Mouse (Mus musculus) heart, postnatal 0 days (tissue): Measurements from ENCODE around the gene Cdk19. TPM values are rescaled to one million over a fixed set of nuclear protein-coding genes. Genes with fewer than 3 reads are reported as not detected.
A peak's percentile ranks its signal among the peaks of the same experiment; 100 is the strongest.

Source experiments
- ATAC-seq: fragments of 200-750 bp; cut with Nextera tagmentation; 2 replicates; pipeline ENCODE4 v1.8.0; 2017; ENCODE audit warnings: low read depth, moderate number of reproducible peaks, moderate library complexity; ENCODE audit not compliant: insufficient read depth
- DNase-seq: peaks from one replicate; pipeline ENCODE4 v3.0.0-alpha.2; 2016; ENCODE audit warnings: low spot score
- H3K27ac ChIP-seq: fragments of 300-500 bp; sonication (generic); 2 replicates; pipeline ENCODE4 v1.5.1; 2014; ENCODE audit warnings: low read depth, mild to moderate bottlenecking
- H3K27me3 ChIP-seq: fragments of 300-500 bp; sonication (generic); 2 replicates; pipeline ENCODE4 v1.6.1; 2014; ENCODE audit warnings: low read length, mixed read lengths; ENCODE audit not compliant: control insufficient read depth, insufficient read depth
- H3K36me3 ChIP-seq: fragments of 300-500 bp; sonication (generic); replicated peaks from 2 replicates; pipeline ENCODE4 v1.6.1; 2014; ENCODE audit warnings: low read length, mixed read lengths; ENCODE audit not compliant: control insufficient read depth, insufficient read depth
- H3K4me1 ChIP-seq: fragments of 300-500 bp; sonication (generic); 2 replicates; pipeline ENCODE4 v1.6.1; 2014; ENCODE audit warnings: antibody characterized with exemption; ENCODE audit not compliant: control insufficient read depth, insufficient read depth
- H3K4me2 ChIP-seq: fragments of 300-500 bp; sonication (generic); 2 replicates; pipeline ENCODE4 v1.6.1; 2014; ENCODE audit warnings: low read depth, mild to moderate bottlenecking, low read length, moderate library complexity
- H3K4me3 ChIP-seq: fragments of 300-500 bp; sonication (generic); 2 replicates; pipeline ENCODE4 v1.5.1; 2014; ENCODE audit warnings: low read depth, low read length
- H3K9ac ChIP-seq: fragments of 300-500 bp; sonication (generic); replicated peaks from 2 replicates; pipeline ENCODE4 v1.6.1; 2014; ENCODE audit warnings: low read depth, low read length, mixed read lengths
- H3K9me3 ChIP-seq: fragments of 300-500 bp; sonication (generic); replicated peaks from 2 replicates; pipeline ENCODE4 v1.6.1; 2016; ENCODE audit warnings: low read length; ENCODE audit not compliant: control insufficient read depth
- CTCF ChIP-seq: IDR thresholded peaks from 2 replicates; pipeline ENCODE4 v1.5.1; 2016; ENCODE audit warnings: antibody characterized with exemption, control low read depth, low read depth
- EP300 ChIP-seq: IDR thresholded peaks from 2 replicates; pipeline ENCODE4 v1.6.1; 2016; ENCODE audit warnings: antibody characterized with exemption, low read depth
- WGBS: fragments of 180-500 bp; shearing (Covaris S2); extraction: QIAGEN DNeasy Blood & Tissue Kit; methylation state at CpG from one replicate; pipeline ENCODE4 v1.1.7; 2014; 5-methylcytosine and 5-hydroxymethylcytosine counted together
- polyA plus RNA-seq: library from polyadenylated mRNA; unstranded; fragments of >200 nt; fragmentation: Nextera tagmentation; extraction: Ambion mirVana; gene quantifications from 2 replicates; pipeline ENCODE4 v1.2.1, GENCODE M21; 2015
- total RNA-seq: library from RNA; depleted of rRNA; stranded (reverse); fragments of >200 nt; gene quantifications from 2 replicates; pipeline ENCODE4 v1.2.3, GENCODE M21; 2014; ENCODE audit warnings: low replicate concordance

Gene Cdk19
- total and polyA plus RNA-seq, 2 experiments from 2014 or later: 3.1 to 11.6 TPM

DNA sequence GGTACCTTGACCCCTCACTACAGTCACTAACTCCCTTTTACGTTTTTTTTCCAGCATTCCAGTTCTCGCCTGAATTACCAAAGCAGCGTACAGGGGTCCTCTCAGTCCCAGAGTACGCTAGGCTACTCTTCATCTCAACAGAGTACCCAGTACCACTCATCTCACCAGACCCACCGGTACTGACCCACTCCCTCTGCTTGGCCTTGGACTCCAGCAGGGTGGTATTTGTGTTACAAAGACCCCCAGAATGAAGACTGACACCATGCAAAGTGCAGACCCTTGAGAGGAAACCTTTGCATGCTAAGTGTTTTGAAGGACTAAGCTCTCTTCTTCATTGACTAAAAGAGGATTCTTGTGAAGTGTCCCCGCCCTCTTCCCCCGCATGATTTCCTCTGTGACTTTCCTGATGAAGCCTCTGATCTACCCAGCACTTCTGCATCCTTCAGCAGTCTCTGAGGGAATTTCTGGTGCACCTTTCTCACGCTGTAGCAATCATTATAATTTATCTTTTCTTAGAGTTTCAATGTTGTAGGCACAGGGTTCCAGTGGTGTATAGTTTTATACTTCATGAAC, 140.3 kb downstream of the Cdk19 start:
- no peak overlapping the region for H3K4me3 ChIP-seq
- no peak overlapping the region for H3K4me2 ChIP-seq
- no peak overlapping the region for H3K27ac ChIP-seq
- peaks cover 17% of the 10 kb centered on the region; the same call in 1 of the 2 replicates for H3K36me3 ChIP-seq
- no peaks in the 10 kb centered on the region for H3K27me3 ChIP-seq
- H3K9me3 ChIP-seq: no peaks in the 10 kb centered on the region
- DNase-seq (no peak), ATAC-seq (no peak)
- TF ChIP-seq EP300 (no peak), CTCF (no peak)
- WGBS: 72% methylated on average over 8 of the region's 8 CpGs
- no peak overlapping the region for H3K9ac ChIP-seq
- H3K4me1 ChIP-seq: no peaks in the 10 kb centered on the region

DNA sequence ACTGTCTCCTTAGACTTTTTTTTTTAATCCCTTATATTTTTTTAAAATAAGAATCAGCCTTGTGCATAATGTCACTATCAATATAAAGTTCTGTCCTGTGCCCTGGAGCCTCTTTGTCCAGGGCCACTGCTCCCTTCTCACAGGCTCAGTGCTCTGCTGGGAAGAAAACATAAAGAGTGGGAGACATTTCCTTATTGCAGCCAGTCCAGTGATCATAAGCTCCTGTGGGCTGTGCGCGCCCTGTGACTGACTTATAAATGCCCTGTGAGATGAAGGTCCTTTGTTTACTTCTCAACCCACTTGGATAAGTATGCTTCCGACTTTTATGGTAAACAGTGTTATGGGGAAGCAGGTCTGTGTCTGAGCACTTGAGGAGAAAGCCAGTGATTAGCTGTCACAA, 142.2 kb downstream of the Cdk19 start:
- ATAC-seq: no peak

DNA sequence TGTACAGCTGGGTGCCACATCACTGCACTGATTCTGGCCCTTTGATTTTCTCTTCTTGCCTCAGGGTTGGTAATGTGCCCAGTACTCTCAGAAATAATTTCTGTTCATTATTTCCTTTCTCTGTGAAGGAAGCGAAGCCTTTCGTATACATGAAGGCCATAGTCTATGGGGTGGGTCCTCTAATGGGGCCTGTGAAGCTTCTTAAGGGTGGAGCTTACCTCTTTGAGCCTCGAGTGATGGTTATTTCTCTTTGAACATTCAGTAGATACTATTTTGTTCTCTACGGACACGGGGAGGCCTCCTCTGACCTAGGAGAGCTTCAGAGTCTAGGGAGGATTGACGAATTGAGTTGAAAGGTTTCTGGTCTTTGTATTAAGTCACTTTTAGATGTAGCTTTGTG, 142.9 kb downstream of the Cdk19 start:
- H3K4me3 ChIP-seq: no peak overlapping the region
- no peak overlapping the region for H3K27ac ChIP-seq
- TF ChIP-seq CTCF (no peak), EP300 (no peak)
- WGBS: 85% methylated on average over 6 of the region's 6 CpGs
- H3K4me1 ChIP-seq: no peaks in the 10 kb centered on the region
- no peak overlapping the region for H3K4me2 ChIP-seq
- H3K9ac ChIP-seq: no peak overlapping the region
- DNase-seq (no peak), ATAC-seq (no peak)
- peaks cover 16% of the 10 kb centered on the region; the same call in 1 of the 2 replicates for H3K36me3 ChIP-seq
- H3K27me3 ChIP-seq: no peaks in the 10 kb centered on the region
- no peaks in the 10 kb centered on the region for H3K9me3 ChIP-seq

More for the DNA sequence above, 142.2 kb downstream of the Cdk19 start:
- Histone ChIP-seq H3K4me1 (no peaks in the 10 kb centered on the region), H3K9ac (no peak overlapping the region), H3K27me3 (no peaks in the 10 kb centered on the region), H3K9me3 (no peaks in the 10 kb centered on the region), H3K27ac (no peak overlapping the region), H3K36me3 (peaks cover 17% of the 10 kb centered on the region; the same call in 1 of the 2 replicates), H3K4me2 (no peak overlapping the region), H3K4me3 (no peak overlapping the region)
- TF ChIP-seq CTCF (no peak), EP300 (no peak)
- 82% methylated on average over 3 of the region's 3 CpGs for WGBS
- DNase-seq: no peak

DNA sequence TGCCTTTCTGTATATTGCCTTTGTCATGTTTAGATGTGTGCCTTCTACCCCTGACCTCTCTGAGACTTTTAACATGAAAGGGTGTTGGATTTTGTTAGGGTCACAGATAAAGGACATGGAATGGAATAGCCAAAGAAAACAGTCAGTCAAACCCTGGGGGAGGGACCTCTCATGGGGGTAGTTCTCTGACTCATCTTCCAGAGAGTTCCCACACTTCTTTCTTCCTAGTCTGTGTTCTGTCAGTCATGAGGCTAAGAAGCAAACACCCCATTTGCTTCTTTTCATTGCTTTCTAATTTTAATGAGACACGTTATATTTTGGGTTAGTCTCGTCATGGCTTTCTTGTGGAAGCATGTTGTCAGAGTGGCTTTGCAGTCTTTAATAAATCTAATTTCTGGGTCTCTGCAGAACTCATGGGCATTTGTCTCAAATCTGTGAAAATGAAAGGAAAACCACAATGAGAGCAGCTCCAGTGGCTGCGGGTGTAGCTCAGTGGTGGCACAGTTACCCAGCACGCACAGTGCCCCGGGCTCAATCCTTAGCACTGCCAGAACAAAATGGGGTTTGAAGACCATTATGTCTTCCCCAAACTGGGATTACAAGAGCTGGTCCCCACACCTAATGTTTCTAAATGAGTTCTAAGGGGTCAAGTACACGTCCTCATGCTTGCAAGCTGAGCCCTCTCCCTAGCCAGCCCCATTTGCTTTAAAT, 149.9 kb downstream of the Cdk19 start:
- no peak for ATAC-seq
- H3K27ac ChIP-seq: no peak overlapping the region
- 0 out of 2 replicates have a peak, but pooled peaks cover 4% of the 10 kb centered on the region for H3K4me1 ChIP-seq
- H3K9ac ChIP-seq: no peak overlapping the region
- H3K36me3 ChIP-seq: no peaks in the 10 kb centered on the region
- no peak overlapping the region for H3K4me3 ChIP-seq
- no peak overlapping the region for H3K4me2 ChIP-seq
- H3K9me3 ChIP-seq: no peaks in the 10 kb centered on the region
- no peak for DNase-seq
- WGBS: 86% methylated on average over 6 of the region's 6 CpGs
- no peaks in the 10 kb centered on the region for H3K27me3 ChIP-seq
- TF ChIP-seq CTCF: no peak

DNA sequence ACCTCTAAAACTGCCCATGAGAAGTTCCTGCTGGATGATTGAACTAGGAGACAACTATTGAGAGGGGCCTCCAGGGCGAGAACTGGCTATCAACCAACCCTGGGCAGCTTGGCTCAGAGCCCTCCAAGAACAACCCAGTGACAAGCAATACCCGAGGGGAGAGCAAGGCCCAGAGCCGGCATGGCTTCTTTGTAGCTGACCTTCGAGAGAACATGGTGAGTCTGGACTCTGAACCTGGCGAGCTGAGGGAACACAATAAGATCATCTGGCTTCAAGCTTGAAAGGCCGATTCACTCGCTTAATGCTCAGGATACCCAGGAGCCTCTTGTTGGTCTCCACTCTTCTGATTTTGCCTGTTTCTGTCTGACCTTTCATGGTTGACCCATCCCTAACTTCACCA, 151.8 kb downstream of the Cdk19 start:
- Histone ChIP-seq H3K4me2 (no peak overlapping the region), H3K4me3 (no peak overlapping the region), H3K4me1 (0 out of 2 replicates have a peak, but pooled peaks cover 4% of the 10 kb centered on the region), H3K36me3 (no peaks in the 10 kb centered on the region), H3K9ac (no peak overlapping the region), H3K27ac (peak overlapping the region; percentile 63; the same call in 1 of the 2 replicates), H3K9me3 (no peaks in the 10 kb centered on the region), H3K27me3 (no peaks in the 10 kb centered on the region)
- DNase-seq (no peak), ATAC-seq (no peak)
- no peak for TF ChIP-seq EP300
- no peak for TF ChIP-seq CTCF
- 74% methylated on average over 7 of the region's 7 CpGs for WGBS
